Comparison of ENCODE assay signal across 9 mouse cellular contexts in the genomic region with DNA sequence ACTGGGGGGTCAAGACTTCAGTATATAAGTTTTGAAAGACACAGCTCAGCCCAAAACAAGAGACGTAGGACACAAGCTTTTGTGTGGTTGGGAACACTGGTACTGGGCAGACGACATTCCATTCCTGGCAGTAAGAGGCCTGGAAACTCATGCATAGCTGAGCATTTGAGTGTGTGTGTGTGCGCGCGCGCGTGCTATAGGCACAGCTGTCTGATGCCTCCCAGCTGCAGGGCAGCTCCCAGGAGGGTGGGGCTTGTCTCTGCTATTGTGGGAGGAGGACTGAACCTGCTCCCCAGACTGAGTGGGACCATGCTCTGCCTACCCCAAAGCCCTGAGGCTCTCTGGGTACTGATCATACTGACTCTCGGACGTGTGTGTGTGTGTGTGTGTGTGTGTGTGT. TPM values are rescaled to one million over a fixed set of nuclear protein-coding genes. Genes with fewer than 3 reads are reported as not detected.
DNase-seq lines count a peak whose midpoint lies in the region; ATAC-seq lines count a peak whose summit lies in the region.
"Had no signal": no experiment of that assay in that cellular context is flagged by ENCODE, and none has a peak within 500 bp of the region (broad histone marks: within the 10 kb centered on the region; RNA-seq: fewer than 3 reads in every experiment).

No protein-coding gene starts in this region.

- peak overlapping the region; percentile 45 for H3K9ac ChIP-seq in liver, embryonic 15.5 days

- H3K4me2 ChIP-seq in liver, embryonic 15.5 days: peak overlapping the region; percentile 74

- DNase-seq in urinary bladder, postnatal 14 days (ENCODE audit: low spot score): peak; percentile 24
- no peak for DNase-seq in urinary bladder, adult 18-20 months (ENCODE audit: low spot score in 2 of 2)
- DNase-seq in adrenal gland, adult 8-10 months: no peak
- DNase-seq in left cerebral cortex, postnatal 25 days (ENCODE audit: low spot score in 2 of 2): no peak
- DNase-seq: midbrain, embryonic 14.5 days had no signal

- no peaks in the 10 kb centered on the region for H3K27me3 ChIP-seq in erythroblast, embryonic 14.5 days (ENCODE audit: control insufficient read depth)
- H3K27me3 ChIP-seq in liver, embryonic 15.5 days: no peaks in the 10 kb centered on the region

- WGBS in liver, embryonic 15.5 days (ENCODE audit: insufficient replicate concordance): 64% methylated on average over 9 of the region's 9 CpGs

- peaks cover 100% of the 10 kb centered on the region for H3K36me3 ChIP-seq in erythroblast, embryonic 14.5 days (ENCODE audit: control insufficient read depth)
- peaks cover 89% of the 10 kb centered on the region for H3K36me3 ChIP-seq in liver, embryonic 15.5 days (replicated peaks)

- H3K4me3 ChIP-seq in erythroblast, embryonic 14.5 days (replicated peaks): peak overlapping the region; percentile 60
- H3K4me3 ChIP-seq in liver, embryonic 15.5 days (replicated peaks): peak overlapping the region; percentile 44

- no peaks in the 10 kb centered on the region for H3K9me3 ChIP-seq in erythroblast, embryonic 14.5 days (ENCODE audit: control insufficient read depth, low read length)
- H3K9me3 ChIP-seq in liver, embryonic 15.5 days (replicated peaks): no peaks in the 10 kb centered on the region

- intact Hi-C loops in left cerebral cortex, postnatal 25 days (cut with DNase I): no loop called here

- peak overlapping the region; percentile 87 for H3K27ac ChIP-seq in liver, embryonic 15.5 days (replicated peaks)

- ATAC-seq in erythroblast, adult 5-6 weeks (replicated peaks; ENCODE audit: low FRiP score, poor library complexity, severe bottlenecking): no peak
- ATAC-seq in liver, embryonic 15.5 days (ENCODE audit: insufficient read depth): peak; percentile 61
- ATAC-seq in CD4-positive, CD25-positive, alpha-beta regulatory T cell, adult 4 months: no peak

- peaks cover 73% of the 10 kb centered on the region for H3K4me1 ChIP-seq in erythroblast, embryonic 14.5 days (ENCODE audit: control insufficient read depth)
- H3K4me1 ChIP-seq in liver, embryonic 15.5 days (replicated peaks): peaks cover 77% of the 10 kb centered on the region

RNA-seq across cellular contexts. Expression of a gene that starts 9.5 kb away (rescaled TPM):
- polyA plus RNA-seq in erythroblast, embryonic 14.5 days (2012): 59.8 and 102 TPM in 2 replicates
- 28.1 and 29.7 TPM in 2 replicates for total RNA-seq in erythroblast, adult 5-6 weeks (2015; ENCODE audit: low replicate concordance)
- total RNA-seq in erythroblast, adult 5-6 weeks (2017; ENCODE audit: low replicate concordance): 21.6 and 45.6 TPM in 2 replicates
- polyA plus RNA-seq in liver, embryonic 15.5 days (2015; fragmentation: Nextera tagmentation; extraction: Ambion mirVana): 142 and 165 TPM in 2 replicates
- 10 to 100 TPM; 48.1 to 70.2 TPM for polyA plus RNA-seq in CD4-positive, CD25-positive, alpha-beta regulatory T cell, adult 4 months (2017; shearing (Covaris generic))
- total RNA-seq in adrenal gland, adult 8-10 months (2022): 100 to 1,000 TPM in 3 of 4 experiments, 10 to 100 TPM in 1; 99.8 to 162 (median 122) TPM
- total RNA-seq in left cerebral cortex, postnatal 25 days (2021): 10 to 100 TPM; 14.0 to 14.1 TPM

RNA-seq across cellular contexts. Expression of a gene that starts 26.8 kb away (rescaled TPM):
- polyA plus RNA-seq in erythroblast, embryonic 14.5 days (2012): 15.0 and 24.8 TPM in 2 replicates
- 6.1 and 7.1 TPM in 2 replicates for total RNA-seq in erythroblast, adult 5-6 weeks (2015; ENCODE audit: low replicate concordance)
- total RNA-seq in erythroblast, adult 5-6 weeks (2017; ENCODE audit: low replicate concordance): 2.4 and 4.5 TPM in 2 replicates
- polyA plus RNA-seq in liver, embryonic 15.5 days (2015; fragmentation: Nextera tagmentation; extraction: Ambion mirVana): 13.2 and 14.8 TPM in 2 replicates
- 1 to 10 TPM; 6.9 to 9.9 TPM for polyA plus RNA-seq in CD4-positive, CD25-positive, alpha-beta regulatory T cell, adult 4 months (2017; shearing (Covaris generic))
- total RNA-seq in adrenal gland, adult 8-10 months (2022): 10 to 100 TPM; 22.4 to 27.7 (median 25.4) TPM
- total RNA-seq in left cerebral cortex, postnatal 25 days (2021): 10 to 100 TPM; 10.3 to 11.1 TPM
